Mouse (Mus musculus): ENCODE data around the gene Slc4a4.

Gene Slc4a4

GRCm38 (mm10) chr5:89096371-89096770 lies 209.8 kb downstream of the Slc4a4 start:
- DNase-seq: peak; percentile 3

GRCm38 (mm10) chr5:89097291-89097690 lies 210.7 kb downstream of the Slc4a4 start:
- peak; percentile 72 for DNase-seq

DNA sequence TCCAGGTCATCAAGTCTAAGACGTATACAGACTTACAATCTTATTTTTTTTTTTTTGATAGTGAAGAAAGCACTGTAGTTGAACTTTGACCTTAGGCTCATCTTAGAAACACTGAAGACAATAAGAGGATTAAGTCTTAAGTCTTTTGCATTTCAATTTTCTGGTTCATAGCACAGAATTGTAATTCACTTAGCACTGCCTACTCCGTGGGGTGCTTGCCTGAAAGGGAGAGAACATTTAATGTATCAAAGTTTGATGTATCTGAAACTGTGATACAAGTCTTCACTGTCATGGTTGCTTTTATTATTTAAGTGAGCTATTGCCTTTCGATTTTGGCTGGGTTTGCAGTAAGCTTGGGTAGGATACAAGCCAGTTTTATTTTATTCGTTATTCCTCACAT lies 211.5 kb downstream of the Slc4a4 start:
- DNase-seq: peak; percentile 8

- DNase-seq: peak; percentile 55
These were observed 213.3 kb downstream of the Slc4a4 start for GRCm38 (mm10) chr5:89099886-89100285.

DNA sequence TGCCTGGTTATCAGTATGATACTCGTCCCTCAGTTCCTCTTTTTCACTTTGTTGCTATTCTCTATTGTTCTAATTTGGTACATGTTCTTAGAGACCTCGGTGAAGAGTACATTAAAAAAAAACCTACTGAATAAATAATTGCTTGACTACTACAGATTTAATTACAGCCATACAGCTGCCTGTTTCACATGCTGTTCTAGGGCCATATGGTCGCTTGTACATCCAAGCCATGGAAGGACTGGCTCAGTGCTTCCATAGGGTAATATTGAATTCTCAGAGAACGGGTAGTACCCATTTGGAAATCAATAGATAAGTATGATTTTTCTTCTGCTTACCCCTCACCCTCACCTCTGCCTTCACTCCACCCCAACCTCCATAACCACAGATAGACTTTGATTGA lies 215.9 kb downstream of the Slc4a4 start:
- peak; percentile 30 for DNase-seq

DNA sequence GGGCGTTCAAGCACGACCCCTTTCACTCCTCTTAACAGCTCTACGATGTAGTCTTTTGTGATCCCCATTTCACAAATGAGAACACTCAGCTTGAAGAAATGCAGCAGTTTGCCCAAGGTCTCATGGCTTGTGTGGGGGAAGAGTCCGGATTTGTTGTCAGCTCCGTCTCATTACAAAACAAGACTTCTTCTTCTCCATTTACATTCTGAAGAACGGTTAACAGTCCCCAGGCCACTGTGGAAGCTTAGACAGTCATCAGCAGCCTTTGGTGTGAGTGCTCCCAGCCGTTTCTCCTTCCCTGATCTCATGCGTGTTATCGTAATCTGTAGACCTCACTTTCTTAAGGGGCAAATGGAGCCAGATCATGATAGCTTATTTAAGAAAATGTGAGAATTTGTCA lies 218.7 kb downstream of the Slc4a4 start:
- DNase-seq: peak; percentile 52

- peak; percentile 56 for DNase-seq
These were observed 219.6 kb downstream of the Slc4a4 start for GRCm38 (mm10) chr5:89106217-89106616.

- no peak for DNase-seq
These were observed 222.2 kb downstream of the Slc4a4 start for GRCm38 (mm10) chr5:89108809-89109208.

- peak; percentile 49 for DNase-seq
These were observed 223.2 kb downstream of the Slc4a4 start for GRCm38 (mm10) chr5:89109832-89110231.

DNA sequence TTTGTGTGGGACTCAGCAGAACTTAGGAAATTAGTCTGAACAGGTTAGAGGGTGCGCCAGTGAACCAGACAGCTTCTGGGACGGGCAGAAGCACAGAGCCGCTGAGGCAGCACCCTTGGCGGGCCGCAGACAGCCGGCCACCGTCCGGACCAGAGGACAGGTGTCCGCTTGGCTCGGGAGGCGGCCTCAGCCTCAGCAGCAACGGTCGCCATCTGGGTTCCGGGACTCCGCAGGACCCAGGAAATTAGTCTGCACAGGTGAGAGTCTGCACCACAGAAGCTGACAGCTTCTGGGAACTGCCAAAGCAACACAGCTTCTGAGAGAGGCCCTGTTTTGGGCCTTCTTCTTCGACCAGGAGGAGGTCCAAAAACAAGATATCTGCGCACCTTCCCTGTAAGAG lies 225.4 kb downstream of the Slc4a4 start:
- DNase-seq: peak; percentile 10

DNA sequence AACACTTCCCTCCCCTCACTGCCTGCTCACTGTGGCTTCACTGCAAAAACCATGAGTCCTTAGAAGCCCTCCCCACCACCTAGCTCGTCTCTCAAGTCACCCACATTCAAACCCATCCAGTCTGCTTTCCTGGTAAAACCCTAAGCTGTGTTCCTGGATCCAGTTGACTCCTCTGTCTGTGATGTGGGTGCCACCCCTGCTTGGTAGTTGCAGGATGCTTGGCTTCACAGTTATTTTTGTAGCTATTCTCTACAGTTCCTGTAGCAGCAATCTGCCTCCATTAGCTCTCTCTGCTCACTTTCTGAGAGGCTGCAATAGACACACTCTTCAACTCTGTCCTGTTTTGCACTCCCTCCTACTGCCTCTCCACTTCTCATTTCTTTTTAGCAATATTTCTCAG lies 234.3 kb downstream of the Slc4a4 start:
- DNase-seq: peak; percentile 5

- DNase-seq: no peak
These were observed 236.8 kb downstream of the Slc4a4 start for GRCm38 (mm10) chr5:89123270-89123903.

- no peak for DNase-seq
These were observed 241.6 kb downstream of the Slc4a4 start for GRCm38 (mm10) chr5:89128210-89128609.

GRCm38 (mm10) chr5:89135776-89136175 lies 249.2 kb downstream of the Slc4a4 start:
- no peak for DNase-seq

GRCm38 (mm10) chr5:89140070-89140469 lies 253.5 kb downstream of the Slc4a4 start:
- DNase-seq: peak; percentile 89

- no peak for DNase-seq
These were observed 255.1 kb downstream of the Slc4a4 start for GRCm38 (mm10) chr5:89141761-89142160.

DNA sequence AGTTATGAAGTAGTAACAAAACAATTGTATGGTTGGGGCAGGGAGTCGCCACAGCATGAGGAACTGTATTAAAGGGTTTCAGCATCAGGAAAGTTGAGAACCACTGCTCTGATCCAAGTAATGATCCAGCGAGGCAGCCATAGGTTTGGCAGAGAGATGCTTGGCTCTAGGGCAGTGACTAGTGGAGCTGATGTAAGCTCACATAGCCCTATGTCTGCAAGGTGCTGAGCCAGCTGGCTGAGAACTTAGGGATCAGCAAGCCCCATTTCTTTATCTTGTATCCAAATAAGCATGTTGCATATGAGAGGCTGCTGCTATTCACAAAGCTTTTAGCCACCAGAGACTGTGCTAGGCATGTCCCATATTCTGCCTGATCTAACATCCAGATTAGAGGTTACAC lies 259.7 kb downstream of the Slc4a4 start:
- peak; percentile 89 for DNase-seq

GRCm38 (mm10) chr5:89147282-89147790 lies 260.7 kb downstream of the Slc4a4 start:
- peak; percentile 78 for DNase-seq

- DNase-seq: peak; percentile 94
These were observed 262.9 kb downstream of the Slc4a4 start for GRCm38 (mm10) chr5:89149436-89150040.

DNA sequence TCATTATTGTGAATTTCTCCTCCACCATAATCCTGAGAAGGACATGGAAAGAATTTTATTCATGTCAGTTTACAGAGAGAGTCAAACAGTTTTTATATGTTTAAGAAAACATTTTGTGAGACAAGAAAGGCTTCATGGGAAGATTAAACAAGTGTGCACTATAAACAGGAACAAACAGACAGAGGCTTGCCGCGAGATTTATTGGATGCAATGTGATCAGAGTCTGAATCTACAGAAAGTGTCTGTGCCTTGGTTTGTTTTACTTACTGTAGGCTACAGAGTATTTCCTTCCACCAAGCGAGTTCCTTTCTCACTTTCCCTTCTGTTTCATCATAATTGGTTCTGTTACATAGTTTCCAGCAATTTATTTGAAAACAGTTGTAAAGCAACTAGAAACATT lies 264.5 kb downstream of the Slc4a4 start:
- DNase-seq: no peak

- no peak for DNase-seq
These were observed 284.6 kb downstream of the Slc4a4 start for GRCm38 (mm10) chr5:89171025-89171718.

- DNase-seq: no peak
These were observed 303.4 kb downstream of the Slc4a4 start for GRCm38 (mm10) chr5:89190063-89190462.

DNA sequence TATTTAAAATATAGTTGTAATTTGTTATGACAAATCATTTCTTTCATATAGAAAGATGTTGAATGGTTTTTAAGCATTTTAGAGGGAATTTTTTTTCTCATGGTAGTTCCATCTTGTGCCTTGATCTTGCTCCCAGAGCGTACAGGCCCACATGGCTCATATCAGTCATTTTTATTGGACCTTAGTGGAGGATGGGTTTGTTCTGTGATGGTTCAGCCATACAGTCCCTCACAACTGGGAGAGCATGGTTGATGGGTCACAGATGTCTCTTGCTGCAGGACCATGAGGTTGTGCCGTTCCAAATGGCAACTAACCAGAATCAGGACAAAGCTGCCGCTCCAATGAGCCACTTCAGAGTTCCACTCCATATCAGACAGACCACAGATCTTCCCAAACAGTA lies 308.0 kb downstream of the Slc4a4 start:
- DNase-seq: no peak

GRCm38 (mm10) chr5:89198501-89198900 lies 311.9 kb downstream of the Slc4a4 start:
- DNase-seq: no peak

Data from heart, adult 11 months (tissue).